Mouse (Mus musculus) lung, postnatal 0 days (tissue): ENCODE data around the gene Zbtb38. TPM values are rescaled to one million over a fixed set of nuclear protein-coding genes. Genes with fewer than 3 reads are reported as not detected.
"Not testable (repeated sequence)": the region's sequence is repeated elsewhere in the genome, so short reads cannot be mapped to it uniquely, and the experiment has no call there.

Experiments used
- ATAC-seq: fragments of 200-750 bp; cut with Nextera tagmentation; 2 replicates; pipeline ENCODE4 v1.8.0; 2017; ENCODE audit warnings: moderate library complexity
- DNase-seq: peaks from one replicate; pipeline ENCODE4 v3.0.0-alpha.2; 2016; ENCODE audit warnings: low spot score
- H3K27ac ChIP-seq: fragments of 300-500 bp; sonication (generic); 2 replicates; pipeline ENCODE4 v1.5.1; 2014; ENCODE audit warnings: antibody characterized with exemption, mild to moderate bottlenecking, low read length, mixed read lengths
- H3K27me3 ChIP-seq: fragments of 300-500 bp; sonication (generic); replicated peaks from 2 replicates; pipeline ENCODE4 v1.6.1; 2014; ENCODE audit warnings: low read length, mixed read lengths; ENCODE audit not compliant: insufficient read depth
- H3K36me3 ChIP-seq: fragments of 300-500 bp; sonication (generic); 2 replicates; pipeline ENCODE4 v1.6.1; 2014; ENCODE audit warnings: low read length, mixed read lengths; ENCODE audit not compliant: insufficient read depth
- H3K4me1 ChIP-seq: fragments of 300-500 bp; sonication (generic); 2 replicates; pipeline ENCODE4 v1.6.1; 2014; ENCODE audit warnings: antibody characterized with exemption, low read depth, low read length, mixed read lengths; ENCODE audit not compliant: insufficient read depth
- H3K4me2 ChIP-seq: fragments of 300-500 bp; sonication (generic); replicated peaks from 2 replicates; pipeline ENCODE4 v1.6.1; 2014; ENCODE audit warnings: low read depth, mild to moderate bottlenecking, low read length, moderate library complexity, mixed read lengths
- H3K4me3 ChIP-seq: fragments of 300-500 bp; sonication (generic); 2 replicates; pipeline ENCODE4 v1.5.1; 2014; ENCODE audit warnings: low read depth, low read length
- H3K9ac ChIP-seq: fragments of 300-500 bp; sonication (generic); replicated peaks from 2 replicates; pipeline ENCODE4 v1.6.1; 2014; ENCODE audit warnings: low read depth, mild to moderate bottlenecking
- H3K9me3 ChIP-seq: fragments of 300-500 bp; sonication (generic); 2 replicates; pipeline ENCODE4 v1.6.1; 2016; ENCODE audit warnings: low read length, mixed read lengths
- CTCF ChIP-seq: IDR thresholded peaks from 2 replicates; pipeline ENCODE4 v1.5.1; 2016; ENCODE audit warnings: antibody characterized with exemption, mild to moderate bottlenecking
- EP300 ChIP-seq: IDR thresholded peaks from 2 replicates; pipeline ENCODE4 v1.6.1; 2016; ENCODE audit warnings: antibody characterized with exemption, mild to moderate bottlenecking, control low read depth
- WGBS: fragments of 180-500 bp; shearing (Covaris S2); extraction: QIAGEN DNeasy Blood & Tissue Kit; methylation state at CpG from one replicate; pipeline ENCODE4 v1.1.7; 2014; 5-methylcytosine and 5-hydroxymethylcytosine counted together
- polyA plus RNA-seq: library from polyadenylated mRNA; unstranded; fragments of >200 nt; fragmentation: Nextera tagmentation; extraction: Ambion mirVana; gene quantifications from 2 replicates; pipeline ENCODE4 v1.2.1, GENCODE M21; 2015

The Zbtb38 gene
- polyA plus RNA-seq, 1 experiment from 2014 or later: 31.8 TPM

DNA sequence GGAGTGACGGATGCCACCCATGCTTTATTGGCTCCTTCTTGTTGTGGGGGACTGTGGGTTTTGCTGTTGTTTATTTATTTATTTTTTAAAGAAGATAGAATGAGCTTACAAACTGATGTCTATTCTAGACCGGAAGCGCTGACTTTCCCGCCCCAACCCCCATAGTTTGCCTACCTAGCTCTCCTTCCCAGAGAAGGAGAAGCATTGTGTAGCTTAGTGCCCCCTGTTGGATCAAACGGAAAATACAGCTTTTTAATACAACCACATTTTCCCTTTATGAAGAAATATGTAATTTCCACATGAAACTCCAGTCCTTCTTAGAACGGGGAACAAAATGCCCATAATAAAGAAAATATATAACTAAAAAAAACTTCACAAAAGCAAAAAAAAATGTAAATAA, 99.9 kb downstream of the Zbtb38 start:
- Histone ChIP-seq H3K4me2 (no peak overlapping the region), H3K27me3 (no peaks in the 10 kb centered on the region), H3K4me1 (no peaks in the 10 kb centered on the region), H3K4me3 (no peak overlapping the region), H3K9me3 (no peaks in the 10 kb centered on the region), H3K9ac (no peak overlapping the region), H3K36me3 (no peaks in the 10 kb centered on the region), H3K27ac (no peak overlapping the region)
- DNase-seq (peak; percentile 65), ATAC-seq (no peak)
- 50% methylated on average over 6 of the region's 6 CpGs for WGBS
- TF ChIP-seq CTCF (peak; percentile 64), EP300 (no peak)

DNA sequence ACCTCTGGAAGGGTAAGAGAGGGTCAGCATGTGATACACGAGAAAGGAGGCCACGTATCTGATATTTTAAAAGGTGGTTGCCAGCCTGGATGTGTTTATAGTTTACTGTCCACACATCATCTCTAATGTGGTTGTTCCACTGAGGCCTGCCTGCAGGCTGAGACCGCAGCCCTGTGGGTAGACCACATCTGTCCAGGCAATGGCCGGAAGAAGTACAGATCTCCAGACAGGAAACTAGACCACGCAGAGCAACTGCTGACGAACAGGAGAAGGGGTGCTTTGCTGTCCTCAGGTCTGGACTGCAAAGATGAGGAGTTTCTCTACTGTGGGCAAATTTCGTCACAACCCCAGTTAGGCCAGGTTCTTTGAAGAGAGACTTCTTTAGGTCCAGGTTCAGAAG, 101.8 kb downstream of the Zbtb38 start:
- Histone ChIP-seq H3K9ac (no peak overlapping the region), H3K4me2 (no peak overlapping the region), H3K4me1 (no peaks in the 10 kb centered on the region), H3K36me3 (no peaks in the 10 kb centered on the region), H3K9me3 (no peaks in the 10 kb centered on the region), H3K4me3 (no peak overlapping the region), H3K27ac (no peak overlapping the region), H3K27me3 (no peaks in the 10 kb centered on the region)
- ATAC-seq: no peak
- no peak for TF ChIP-seq CTCF
- TF ChIP-seq EP300: no peak
- no peak for DNase-seq
- 66% methylated on average over 7 of the region's 7 CpGs for WGBS

DNA sequence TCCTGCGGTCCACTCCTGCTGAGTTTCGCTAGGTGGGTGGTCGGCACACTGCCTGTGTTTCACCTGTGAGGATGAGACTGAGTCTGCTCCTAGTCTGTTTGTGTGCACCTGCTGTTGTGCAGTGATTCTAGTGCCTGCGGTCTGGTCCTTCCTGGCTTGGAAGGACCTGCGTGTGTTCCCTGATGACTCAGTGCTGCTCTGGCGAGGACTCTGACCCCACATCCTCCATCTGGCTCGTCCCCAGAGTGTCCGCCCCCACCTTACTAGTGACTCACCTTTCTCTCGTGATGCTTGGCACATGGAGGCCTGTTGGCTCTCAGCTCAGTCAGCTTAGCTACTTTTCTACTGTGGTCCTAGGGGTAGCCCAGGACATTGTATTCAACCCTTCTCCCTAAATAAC, 102.7 kb downstream of the Zbtb38 start:
- no peak overlapping the region for H3K9ac ChIP-seq
- H3K4me2 ChIP-seq: no peak overlapping the region
- no peaks in the 10 kb centered on the region for H3K36me3 ChIP-seq
- H3K9me3 ChIP-seq: no peaks in the 10 kb centered on the region
- 55% methylated on average over 9 of the region's 9 CpGs for WGBS
- ATAC-seq (no peak), DNase-seq (peak; percentile 10)
- H3K27me3 ChIP-seq: no peaks in the 10 kb centered on the region
- TF ChIP-seq CTCF (no peak), EP300 (no peak)
- no peak overlapping the region for H3K4me3 ChIP-seq
- no peaks in the 10 kb centered on the region for H3K4me1 ChIP-seq
- no peak overlapping the region for H3K27ac ChIP-seq

DNA sequence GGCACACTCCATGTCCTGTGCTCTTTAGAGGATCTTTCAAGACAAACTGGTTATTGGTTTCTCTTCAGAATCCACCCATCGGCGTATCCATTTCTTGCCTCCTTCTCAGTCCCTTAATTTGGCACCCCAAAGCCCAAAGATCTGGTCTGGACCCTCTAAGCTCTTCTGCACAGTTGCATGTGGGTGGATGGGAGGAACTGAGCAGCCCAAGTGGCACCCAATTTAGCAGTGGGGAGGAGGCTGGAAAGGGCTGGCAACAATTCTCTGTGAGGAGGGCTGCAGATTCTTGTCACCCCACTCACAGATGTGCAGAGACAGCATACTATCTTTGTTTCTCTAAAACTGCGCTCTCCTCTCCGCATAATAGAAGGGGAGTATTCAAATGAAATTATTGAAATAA, 103.3 kb downstream of the Zbtb38 start:
- TF ChIP-seq EP300: no peak
- no peak for TF ChIP-seq CTCF
- no peak for ATAC-seq

DNA sequence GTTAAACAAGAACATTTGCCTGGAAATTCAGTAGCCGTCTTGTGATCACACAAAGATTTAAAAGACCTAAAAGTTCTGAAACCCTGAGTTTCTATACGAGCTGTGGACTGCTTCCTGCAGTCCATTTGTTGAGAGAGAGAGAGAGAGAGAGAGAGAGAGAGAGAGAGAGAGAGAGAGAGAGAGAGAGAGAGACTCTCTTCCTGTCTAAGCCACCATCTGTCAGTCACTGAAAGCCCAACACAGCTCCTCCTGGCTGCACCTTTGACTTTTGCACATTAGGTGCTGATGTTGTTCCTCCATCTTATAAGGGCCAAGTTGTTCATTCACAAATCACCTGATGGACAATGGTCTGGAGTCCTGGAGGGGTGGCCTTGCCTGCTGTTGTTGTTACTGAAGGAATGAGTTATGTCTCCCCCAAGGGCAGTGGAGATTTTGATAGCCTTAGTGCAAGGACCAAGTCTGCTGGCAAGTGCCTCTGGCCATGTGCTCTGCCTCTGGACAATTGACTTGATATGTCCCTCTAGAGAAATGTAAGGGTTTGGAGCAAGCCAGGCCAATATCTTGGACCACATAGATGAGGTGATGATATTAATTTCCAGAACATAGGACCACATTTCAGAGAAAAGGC, 105.8 kb downstream of the Zbtb38 start:
- TF ChIP-seq EP300: no peak
- TF ChIP-seq CTCF: 0 out of 2 replicates have a peak, but pooled peaks have one; percentile 9
- 49% methylated on average over 2 of the region's 2 CpGs for WGBS
- Histone ChIP-seq H3K9ac (no peak overlapping the region), H3K27ac (no peak overlapping the region), H3K4me2 (no peak overlapping the region), H3K27me3 (no peaks in the 10 kb centered on the region), H3K4me3 (no peak overlapping the region), H3K4me1 (no peaks in the 10 kb centered on the region), H3K9me3 (no peaks in the 10 kb centered on the region), H3K36me3 (no peaks in the 10 kb centered on the region)
- DNase-seq: no peak
- no peak for ATAC-seq

More for the DNA sequence above, 103.3 kb downstream of the Zbtb38 start:
- Histone ChIP-seq H3K9ac (no peak overlapping the region), H3K27ac (no peak overlapping the region), H3K27me3 (no peaks in the 10 kb centered on the region), H3K4me3 (no peak overlapping the region), H3K36me3 (no peaks in the 10 kb centered on the region), H3K4me1 (no peaks in the 10 kb centered on the region), H3K4me2 (no peak overlapping the region), H3K9me3 (no peaks in the 10 kb centered on the region)
- no peak for DNase-seq
- WGBS: 90% methylated on average over 4 of the region's 4 CpGs

DNA sequence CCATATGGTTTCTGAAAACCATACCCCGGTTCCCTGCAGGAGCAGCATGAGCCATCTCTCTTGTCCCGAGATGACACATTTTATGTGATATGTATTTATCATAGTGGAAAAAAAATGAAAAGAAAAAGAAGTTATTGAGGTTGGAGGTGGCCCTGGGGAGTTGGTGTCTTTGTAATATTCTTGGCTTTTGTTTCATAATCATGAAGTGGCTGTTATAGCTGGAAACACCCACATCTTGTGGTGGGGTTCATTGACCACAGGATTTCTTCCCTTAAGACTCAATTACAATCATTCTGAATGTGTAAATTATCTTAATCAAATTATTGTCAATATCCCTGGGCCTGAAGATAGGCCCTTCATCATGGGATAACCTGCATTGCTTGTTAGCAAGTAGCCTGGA, 107.8 kb downstream of the Zbtb38 start:
- H3K27ac ChIP-seq: no peak overlapping the region
- no peak overlapping the region for H3K4me2 ChIP-seq
- no peaks in the 10 kb centered on the region for H3K36me3 ChIP-seq
- TF ChIP-seq EP300 (no peak), CTCF (no peak)
- H3K4me1 ChIP-seq: no peaks in the 10 kb centered on the region
- 70% methylated on average over 2 of the region's 2 CpGs for WGBS
- H3K27me3 ChIP-seq: no peaks in the 10 kb centered on the region
- no peak overlapping the region for H3K9ac ChIP-seq
- no peaks in the 10 kb centered on the region for H3K9me3 ChIP-seq
- no peak for DNase-seq
- H3K4me3 ChIP-seq: no peak overlapping the region
- no peak for ATAC-seq

DNA sequence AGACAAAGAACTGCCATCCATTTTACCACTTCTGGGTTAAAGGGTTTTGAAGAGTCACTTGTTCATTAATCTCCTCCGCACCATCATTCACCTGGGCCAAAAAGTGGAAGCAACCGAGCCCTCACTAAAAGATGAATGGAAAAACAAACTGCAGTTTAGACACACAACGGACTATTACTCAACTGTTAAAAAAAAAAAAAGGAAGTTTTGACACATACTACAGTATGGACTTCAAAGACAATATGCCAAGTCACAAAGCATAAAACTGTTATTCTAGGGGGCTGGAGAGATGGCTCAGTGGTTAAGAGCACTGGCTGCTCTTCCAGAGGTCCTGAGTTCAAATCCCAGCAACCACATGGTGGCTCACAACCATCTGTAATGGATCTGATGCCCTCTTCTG, 108.6 kb downstream of the Zbtb38 start:
- 84% methylated on average over 3 of the region's 3 CpGs for WGBS

More for the DNA sequence above, 108.6 kb downstream of the Zbtb38 start:
- not testable (repeated sequence) for H3K9me3 ChIP-seq, H3K27ac ChIP-seq, DNase-seq, H3K4me3 ChIP-seq, H3K36me3 ChIP-seq, H3K4me2 ChIP-seq, H3K4me1 ChIP-seq, ATAC-seq, H3K9ac ChIP-seq, H3K27me3 ChIP-seq
